Mouse (Mus musculus) bone marrow, adult 2 months (tissue): ENCODE results near the gene Rasal1. TPM values are rescaled to one million over a fixed set of nuclear protein-coding genes. Genes with fewer than 3 reads are reported as not detected.

Experiments
- H3K27ac ChIP-seq: fragments of 200-500 bp; 2 replicates; pipeline ENCODE4 v1.5.1; 2012; ENCODE audit warnings: low read depth, mild to moderate bottlenecking, control low read depth, inconsistent platforms, low read length; ENCODE audit not compliant: control insufficient read depth, poor library complexity, insufficient read depth
- H3K4me1 ChIP-seq: fragments of 200-500 bp; 2 replicates; pipeline ENCODE4 v1.6.1; 2011; ENCODE audit warnings: low read length; ENCODE audit not compliant: control insufficient read depth, insufficient read depth
- H3K4me3 ChIP-seq: fragments of 200-500 bp; replicated peaks from 2 replicates; pipeline ENCODE3; 2011; ENCODE audit warnings: mild to moderate bottlenecking, low read depth, low read length, control low read depth; ENCODE audit not compliant: control insufficient read depth
- CTCF ChIP-seq: fragments of 200-500 bp; IDR thresholded peaks from 2 replicates; pipeline ENCODE4 v1.5.1; 2011; ENCODE audit warnings: low read length, control low read depth; ENCODE audit not compliant: control insufficient read depth, insufficient read depth
- POLR2A ChIP-seq: fragments of 200-500 bp; IDR thresholded peaks from 2 replicates; pipeline ENCODE4 v1.6.1; 2011; ENCODE audit warnings: low read depth, mild to moderate bottlenecking, control low read depth, low read length, borderline replicate concordance; ENCODE audit not compliant: control insufficient read depth
- WGBS: fragments of 180-500 bp; shearing (Covaris S2); methylation state at CpG from one replicate; pipeline ENCODE4 v1.1.7; 2018; 5-methylcytosine and 5-hydroxymethylcytosine counted together
- polyA plus RNA-seq: library from polyadenylated mRNA; stranded (reverse); fragments of >200 nt; gene quantifications from 2 replicates; pipeline ENCODE4 v1.2.4, GENCODE M21; 2011; ENCODE audit warnings: low replicate concordance; ENCODE audit not compliant: missing spikeins, insufficient read depth, insufficient read length

Rasal1 gene
- polyA plus RNA-seq, 1 experiment, result 4.6 TPM

DNA sequence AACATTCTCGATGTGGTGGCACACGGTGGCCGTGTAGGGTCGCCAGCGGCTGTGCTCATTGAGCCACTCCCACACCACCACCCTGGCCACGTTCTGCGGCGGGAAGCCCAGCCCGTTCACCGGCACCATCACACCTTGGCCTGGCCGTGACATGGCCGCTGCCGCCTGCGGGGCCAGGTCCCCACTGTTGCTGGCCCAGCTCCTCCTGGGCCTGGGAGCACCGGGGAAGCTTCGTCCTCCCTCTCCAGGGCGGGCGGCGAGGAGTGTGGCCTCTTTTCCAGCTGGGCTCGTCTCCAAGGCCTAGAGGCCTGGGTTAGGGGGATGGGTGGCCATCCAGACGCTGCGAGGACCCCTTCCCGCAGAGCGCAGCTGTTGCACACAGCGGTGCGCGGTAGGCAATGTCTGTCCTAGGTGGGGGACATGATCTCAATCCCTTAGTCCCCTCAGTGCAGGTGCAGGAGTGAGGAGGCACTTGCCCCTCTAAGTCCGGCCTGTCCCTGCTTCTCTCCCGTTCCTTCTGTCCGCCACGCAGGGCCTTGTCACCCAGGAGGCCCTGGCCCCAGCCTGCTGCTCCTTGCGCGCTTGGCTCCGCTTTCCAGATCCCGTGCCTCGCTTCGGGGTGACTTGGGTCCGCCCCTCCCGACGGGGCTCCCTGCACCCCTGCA is 61.7 kb downstream of the Rasal1 start:
- Histone ChIP-seq H3K4me3 (peak overlapping the region; percentile 23), H3K4me1 (no peaks in the 10 kb centered on the region; the same call in 1 of the 2 replicates), H3K27ac (peak overlapping the region; percentile 3; the same call in 1 of the 2 replicates)
- TF ChIP-seq CTCF (no peak), POLR2A (no peak)
- WGBS, result 11% methylated on average over 40 of the region's 40 CpGs

- Histone ChIP-seq H3K4me1 (no peaks in the 10 kb centered on the region; the same call in 1 of the 2 replicates), H3K27ac (no peak overlapping the region; the same call in 1 of the 2 replicates), H3K4me3 (peak overlapping the region; percentile 44)
- no peak for TF ChIP-seq POLR2A
- TF ChIP-seq CTCF, result no peak
- WGBS, result 5% methylated on average over 34 of the region's 34 CpGs
These were observed 62.2 kb downstream of the Rasal1 start for GRCm38 (mm10) chr5:120710826-120711248.

DNA sequence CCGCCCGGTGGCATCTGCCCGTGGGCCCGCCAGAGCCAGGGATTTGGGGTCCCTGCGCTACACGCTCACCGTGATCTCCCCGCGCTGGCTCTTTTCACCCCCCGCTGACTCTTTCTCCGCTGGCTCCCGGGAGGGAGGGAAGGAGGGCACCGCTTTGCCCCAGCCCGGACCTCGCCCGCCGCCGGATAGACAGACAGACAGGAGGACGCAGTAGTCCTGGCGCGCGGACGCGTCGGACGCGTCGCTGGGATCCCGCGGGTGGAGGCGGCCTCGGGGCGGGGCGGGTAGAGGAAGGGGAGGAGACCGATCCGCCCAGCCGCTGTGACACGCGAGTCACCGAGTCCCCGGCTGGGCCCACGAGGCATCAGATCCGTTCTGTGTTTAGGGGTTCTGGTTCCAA is 62.8 kb downstream of the Rasal1 start:
- TF ChIP-seq CTCF, result no peak
- no peak for TF ChIP-seq POLR2A
- Histone ChIP-seq H3K27ac (no peak overlapping the region), H3K4me3 (peak overlapping the region; percentile 44), H3K4me1 (no peaks in the 10 kb centered on the region; the same call in 1 of the 2 replicates)
- WGBS, result 1% methylated on average over 42 of the region's 43 CpGs

- Histone ChIP-seq H3K27ac (no peak within 1 kb of the TSS), H3K4me3 (peak within 1 kb of the TSS; percentile 44), H3K4me1 (no peaks in the 10 kb centered on the region; the same call in 1 of the 2 replicates)
- 36% methylated on average over 3 of the region's 3 CpGs for WGBS
- TF ChIP-seq CTCF (no peak), POLR2A (no peak)
These were observed 63.2 kb downstream of the Rasal1 start, which contains the start of gene Dtx1 for GRCm38 (mm10) chr5:120711827-120712226. TSS of gene Dtx1 (minus strand) at chr5:120711927.

GRCm38 (mm10) chr5:120712721-120713120 is 64.1 kb downstream of the Rasal1 start:
- TF ChIP-seq POLR2A (no peak), CTCF (no peak)
- H3K4me1 ChIP-seq, result no peaks in the 10 kb centered on the region
- no peak overlapping the region for H3K4me3 ChIP-seq
- H3K27ac ChIP-seq, result no peak overlapping the region
- WGBS, result 82% methylated on average over 8 of the region's 8 CpGs

GRCm38 (mm10) chr5:120714314-120714713 is 65.7 kb downstream of the Rasal1 start:
- Histone ChIP-seq H3K27ac (no peak overlapping the region), H3K4me1 (no peaks in the 10 kb centered on the region), H3K4me3 (no peak overlapping the region)
- WGBS, result 3% methylated on average over 16 of the region's 16 CpGs
- TF ChIP-seq CTCF (peak; percentile 89), POLR2A (no peak)

GRCm38 (mm10) chr5:120717136-120717535 is 68.5 kb downstream of the Rasal1 start:
- Histone ChIP-seq H3K27ac (no peak overlapping the region), H3K4me3 (no peak overlapping the region), H3K4me1 (no peaks in the 10 kb centered on the region)
- no peak for TF ChIP-seq CTCF
- 69% methylated on average over 10 of the region's 10 CpGs for WGBS

- no peak for TF ChIP-seq POLR2A
- no peak for TF ChIP-seq CTCF
- 62% methylated on average over 15 of the region's 15 CpGs for WGBS
- Histone ChIP-seq H3K4me3 (no peak overlapping the region), H3K4me1 (no peaks in the 10 kb centered on the region), H3K27ac (no peak overlapping the region)
These were observed 70.2 kb downstream of the Rasal1 start for GRCm38 (mm10) chr5:120718600-120719378.

GRCm38 (mm10) chr5:120721005-120721404 is 72.4 kb downstream of the Rasal1 start:
- 42% methylated on average over 7 of the region's 7 CpGs for WGBS

More at GRCm38 (mm10) chr5:120721005-120721404, 72.4 kb downstream of the Rasal1 start:
- Histone ChIP-seq H3K27ac (no peak overlapping the region), H3K4me3 (no peak overlapping the region), H3K4me1 (no peaks in the 10 kb centered on the region)
- TF ChIP-seq POLR2A, result no peak
- no peak for TF ChIP-seq CTCF
